Mouse (Mus musculus) thymus, postnatal 36 days (tissue): Measurements from ENCODE around the gene Hist1h3c.
"Not testable (repeated sequence)": the region's sequence is repeated elsewhere in the genome, so short reads cannot be mapped to it uniquely, and the experiment has no call there.

Experiments
- DNase-seq, 2 experiments: peaks; one replicate each; pipeline ENCODE4 v3.0.0; 2022; ENCODE audit warnings: mixed read lengths in 2 of 2

The Hist1h3c gene

GRCm38 (mm10) chr13:23739069-23739921 lies 6.1 kb downstream of the Hist1h3c start:
- DNase-seq: peak; percentile 85 to 92

- peak; percentile 94 to 97 for DNase-seq
Measured at GRCm38 (mm10) chr13:23738677-23739068, 6.7 kb downstream of the Hist1h3c start, which contains the start of gene Hist1h1c. TSS of gene Hist1h1c (plus strand) at chr13:23738808.

- peak; percentile 38 to 47 for DNase-seq
Measured at GRCm38 (mm10) chr13:23738041-23738440, 7.4 kb downstream of the Hist1h3c start.

GRCm38 (mm10) chr13:23737091-23737490 lies 8.3 kb downstream of the Hist1h3c start:
- no peak for DNase-seq

- no peak for DNase-seq
Measured at GRCm38 (mm10) chr13:23732156-23732804, 13.1 kb downstream of the Hist1h3c start.

GRCm38 (mm10) chr13:23730479-23730878 lies 14.9 kb downstream of the Hist1h3c start:
- no peak for DNase-seq

GRCm38 (mm10) chr13:23729706-23730105 lies 15.7 kb downstream of the Hist1h3c start:
- DNase-seq: no peak

GRCm38 (mm10) chr13:23729192-23729525 lies 16.2 kb downstream of the Hist1h3c start:
- DNase-seq: peak in 1 of 2 experiments; percentile 50

- no peak for DNase-seq
Measured at GRCm38 (mm10) chr13:23728472-23729191, 16.8 kb downstream of the Hist1h3c start.

- no peak for DNase-seq
Measured at GRCm38 (mm10) chr13:23725213-23725612, 20.2 kb downstream of the Hist1h3c start.

GRCm38 (mm10) chr13:23724239-23724638 lies 21.2 kb downstream of the Hist1h3c start:
- no peak for DNase-seq

- not testable (repeated sequence) for DNase-seq
Measured at GRCm38 (mm10) chr13:23717593-23718245, 27.7 kb downstream of the Hist1h3c start.

GRCm38 (mm10) chr13:23717176-23717575 lies 28.2 kb downstream of the Hist1h3c start:
- DNase-seq: no peak

- DNase-seq: no peak
Measured at GRCm38 (mm10) chr13:23716261-23717042, 28.9 kb downstream of the Hist1h3c start.

GRCm38 (mm10) chr13:23710374-23711089 lies 34.9 kb downstream of the Hist1h3c start, which contains the start of gene Hfe:
TSS of gene Hfe (minus strand) at chr13:23710854.
- peak; percentile 72 to 82 for DNase-seq

- DNase-seq: no peak
Measured at GRCm38 (mm10) chr13:23709714-23710373, 35.6 kb downstream of the Hist1h3c start.

- no peak for DNase-seq
Measured at GRCm38 (mm10) chr13:23708654-23709053, 36.7 kb downstream of the Hist1h3c start.

- DNase-seq: no peak
Measured at GRCm38 (mm10) chr13:23708041-23708440, 37.4 kb downstream of the Hist1h3c start.

GRCm38 (mm10) chr13:23706771-23707170 lies 38.6 kb downstream of the Hist1h3c start:
- no peak for DNase-seq

GRCm38 (mm10) chr13:23705751-23706356 lies 39.5 kb downstream of the Hist1h3c start:
- no peak for DNase-seq
